Mouse (Mus musculus): ENCODE data around the gene Cab39. TPM values are rescaled to one million over a fixed set of nuclear protein-coding genes. Genes with fewer than 3 reads are reported as not detected.
A peak's percentile ranks its signal among the peaks of the same experiment; 100 is the strongest.

Gene Cab39
- total and polyA plus RNA-seq, 3 experiments, result 90.2 to 239 (median 111) TPM

GRCm38 (mm10) chr1:85870546-85870945 lies 77.3 kb downstream of the Cab39 start:
- in situ Hi-C loops (cut with MboI; ENCODE audit: low pct_ligation_motif_present, low pct_unique_long_range_greater_than_20kb, low sequenced_read_pairs), result no loop called here
- Histone ChIP-seq H3K9me3 (replicated peaks; ENCODE audit: low read length) (peaks cover 9% of the 10 kb centered on the region), H3K4me1 (ENCODE audit: control insufficient read depth in 1 of 2, insufficient read depth in 2 of 2) (no peaks in the 10 kb centered on the region), H3K27me3 (replicated peaks) (no peaks in the 10 kb centered on the region), H3K4me3 (replicated peaks in 1 of 3; ENCODE audit: low read depth in 2 of 3, low read length in 2 of 3, poor library complexity in 1 of 3) (no peak overlapping the region), H3K27ac (ENCODE audit: insufficient read depth, low read depth) (no peak overlapping the region), H3K4me2 (ENCODE audit: insufficient read depth, low read depth, poor library complexity, severe bottlenecking) (no peak overlapping the region), H3K79me2 (replicated peaks; ENCODE audit: control insufficient read depth, extremely low read depth, insufficient read depth, poor library complexity, severe bottlenecking) (no peaks in the 10 kb centered on the region), H3K9ac (ENCODE audit: insufficient read depth, low read depth) (no peak overlapping the region), H3K36me3 (replicated peaks in 1 of 2; ENCODE audit: control insufficient read depth in 1 of 2, insufficient read depth in 1 of 2, low read length in 1 of 2) (no peaks in the 10 kb centered on the region)
- TF ChIP-seq EP300 (IDR thresholded peaks at IDR 0.05; ENCODE audit: low read length), result no peak
- TF ChIP-seq POLR2AphosphoS2 (IDR thresholded peaks at IDR 0.05; ENCODE audit: low read depth, low read length), result no peak
- no peak for TF ChIP-seq E2F4 (IDR thresholded peaks at IDR 0.05; ENCODE audit: insufficient replicate concordance, low read depth, low read length)
- no peak for TF ChIP-seq MEF2A (IDR thresholded peaks at IDR 0.05; ENCODE audit: borderline replicate concordance, low read depth, low read length)
- no peak for TF ChIP-seq ETS1 (conservative IDR thresholded peaks at IDR 0.05; ENCODE audit: low read depth, low read length)
- no peak for TF ChIP-seq KAT2A (IDR thresholded peaks at IDR 0.05; ENCODE audit: insufficient replicate concordance, low read length)
- TF ChIP-seq ZC3H11A (IDR thresholded peaks at IDR 0.05; ENCODE audit: low read depth, low read length), result no peak
- no peak for TF ChIP-seq CTCF (conservative IDR thresholded peaks at IDR 0.05 in 1 of 2, IDR thresholded peaks at IDR 0.05 in 1 of 2; ENCODE audit: low read depth in 2 of 2, low read length in 2 of 2)
- no peak for TF ChIP-seq USF1 (IDR thresholded peaks at IDR 0.05; ENCODE audit: low read depth, low read length)
- TF ChIP-seq MAZ (IDR thresholded peaks at IDR 0.05; ENCODE audit: low read depth, low read length), result no peak
- no peak for TF ChIP-seq CHD1 (IDR thresholded peaks at IDR 0.05; ENCODE audit: low read depth, low read length)
- TF ChIP-seq MAFK (IDR thresholded peaks at IDR 0.05; ENCODE audit: insufficient replicate concordance, low read length), result no peak
- TF ChIP-seq RAD21 (IDR thresholded peaks at IDR 0.05; ENCODE audit: low read depth, low read length), result no peak
- TF ChIP-seq GABPA (IDR thresholded peaks at IDR 0.05; ENCODE audit: insufficient replicate concordance, low read depth, low read length), result no peak
- no peak for TF ChIP-seq MYC (IDR thresholded peaks at IDR 0.05; ENCODE audit: low read depth, low read length)
- TF ChIP-seq PAX5 (IDR thresholded peaks at IDR 0.05; ENCODE audit: low read length), result no peak
- TF ChIP-seq TBP (conservative IDR thresholded peaks at IDR 0.05; ENCODE audit: low read depth, low read length), result no peak
- dilution Hi-C loops (cut with MboI; ENCODE audit: extremely low pct_ligation_motif_present, extremely low pct_unique_long_range_greater_than_20kb, low sequenced_read_pairs), result no loop called here
- DNase-seq (ENCODE audit: extremely low read depth), result no peak

GRCm38 (mm10) chr1:85882003-85882402 lies 88.8 kb downstream of the Cab39 start:
- in situ Hi-C loops (cut with MboI; ENCODE audit: low pct_ligation_motif_present, low pct_unique_long_range_greater_than_20kb, low sequenced_read_pairs), result no loop called here
- dilution Hi-C loops (cut with MboI; ENCODE audit: extremely low pct_ligation_motif_present, extremely low pct_unique_long_range_greater_than_20kb, low sequenced_read_pairs), result no loop called here
- H3K4me2 ChIP-seq (ENCODE audit: insufficient read depth, low read depth, poor library complexity, severe bottlenecking), result peak overlapping the region; percentile 45; the same call in 1 of the 2 replicates
- TF ChIP-seq JUND (conservative IDR thresholded peaks at IDR 0.05; ENCODE audit: low read depth, low read length) (peak; percentile 89), GABPA (IDR thresholded peaks at IDR 0.05; ENCODE audit: insufficient replicate concordance, low read depth, low read length) (no peak), CHD2 (IDR thresholded peaks at IDR 0.05; ENCODE audit: low read length) (0 out of 2 replicates have a peak, but pooled peaks have one; percentile 13), MAX (IDR thresholded peaks at IDR 0.05; ENCODE audit: low read length) (no peak), TBP (conservative IDR thresholded peaks at IDR 0.05; ENCODE audit: low read depth, low read length) (no peak), HCFC1 (IDR thresholded peaks at IDR 0.05; ENCODE audit: low read depth, low read length) (0 out of 2 replicates have a peak, but pooled peaks have one; percentile 32), KAT2A (IDR thresholded peaks at IDR 0.05; ENCODE audit: insufficient replicate concordance, low read length) (no peak), CTCF (conservative IDR thresholded peaks at IDR 0.05 in 1 of 2, IDR thresholded peaks at IDR 0.05 in 1 of 2; ENCODE audit: low read depth in 2 of 2, low read length in 2 of 2) (no peak), MAFK (IDR thresholded peaks at IDR 0.05; ENCODE audit: insufficient replicate concordance, low read length) (no peak), MXI1 (IDR thresholded peaks at IDR 0.05; ENCODE audit: low read depth, low read length) (no peak), POLR2AphosphoS2 (IDR thresholded peaks at IDR 0.05; ENCODE audit: low read depth, low read length) (no peak), SIN3A (IDR thresholded peaks at IDR 0.05; ENCODE audit: low read length) (no peak; the same call in 1 of the 2 replicates), MYC (IDR thresholded peaks at IDR 0.05; ENCODE audit: low read depth, low read length) (peak; percentile 57; the same call in 1 of the 2 replicates), NELFE (IDR thresholded peaks at IDR 0.05; ENCODE audit: low read depth, low read length) (no peak), CHD1 (IDR thresholded peaks at IDR 0.05; ENCODE audit: low read depth, low read length) (no peak), PAX5 (IDR thresholded peaks at IDR 0.05; ENCODE audit: low read length) (no peak), USF2 (conservative IDR thresholded peaks at IDR 0.05; ENCODE audit: low read depth, low read length) (no peak), ELF1 (IDR thresholded peaks at IDR 0.05; ENCODE audit: low read depth, low read length) (peak; percentile 24; the same call in 1 of the 2 replicates), USF1 (IDR thresholded peaks at IDR 0.05; ENCODE audit: low read depth, low read length) (no peak), EP300 (IDR thresholded peaks at IDR 0.05; ENCODE audit: low read length) (peak; percentile 96), MEF2A (IDR thresholded peaks at IDR 0.05; ENCODE audit: borderline replicate concordance, low read depth, low read length) (peak; percentile 84), RAD21 (IDR thresholded peaks at IDR 0.05; ENCODE audit: low read depth, low read length) (no peak), ZKSCAN1 (IDR thresholded peaks at IDR 0.05; ENCODE audit: borderline replicate concordance, low read depth, low read length) (no peak), SMC3 (IDR thresholded peaks at IDR 0.05; ENCODE audit: low read depth, low read length) (no peak), NRF1 (IDR thresholded peaks at IDR 0.05; ENCODE audit: low read depth, low read length) (no peak), E2F4 (IDR thresholded peaks at IDR 0.05; ENCODE audit: insufficient replicate concordance, low read depth, low read length) (no peak)

More at GRCm38 (mm10) chr1:85882003-85882402, 88.8 kb downstream of the Cab39 start:
- no peaks in the 10 kb centered on the region for H3K36me3 ChIP-seq (replicated peaks in 1 of 2; ENCODE audit: control insufficient read depth in 1 of 2, insufficient read depth in 1 of 2, low read length in 1 of 2)
- DNase-seq (ENCODE audit: extremely low read depth), result peak; percentile 90
- H3K27ac ChIP-seq (ENCODE audit: insufficient read depth, low read depth), result peak overlapping the region; percentile 81
- peaks cover 2% of the 10 kb centered on the region for H3K9me3 ChIP-seq (replicated peaks; ENCODE audit: low read length)
- H3K4me3 ChIP-seq (replicated peaks in 1 of 3; ENCODE audit: low read depth in 2 of 3, low read length in 2 of 3, poor library complexity in 1 of 3), result peak overlapping the region in 2 of 3 experiments; percentile 10 to 26
- H3K27me3 ChIP-seq (replicated peaks), result no peaks in the 10 kb centered on the region
- H3K4me1 ChIP-seq (ENCODE audit: control insufficient read depth in 1 of 2, insufficient read depth in 2 of 2), result peaks cover 7 to 14% of the 10 kb centered on the region in 2 experiments; a peak in 2 of 4 replicates
- H3K9ac ChIP-seq (ENCODE audit: insufficient read depth, low read depth), result peak overlapping the region; percentile 66
- no peaks in the 10 kb centered on the region for H3K79me2 ChIP-seq (replicated peaks; ENCODE audit: control insufficient read depth, extremely low read depth, insufficient read depth, poor library complexity, severe bottlenecking)
